Mouse (Mus musculus) liver, adult 2 months (tissue): ENCODE data around the gene Akap8l.

Source experiments
- CTCF ChIP-seq: fragments of 200-500 bp; IDR thresholded peaks from 2 replicates; pipeline ENCODE4 v1.5.1; 2011; ENCODE audit warnings: low read depth, low read length, control low read depth
- POLR2A ChIP-seq: fragments of 200-500 bp; IDR thresholded peaks from 2 replicates; pipeline ENCODE4 v1.6.1; 2011; ENCODE audit warnings: low read length, control low read depth; ENCODE audit not compliant: insufficient read depth; ENCODE audit errors: extremely low read depth

DNA sequence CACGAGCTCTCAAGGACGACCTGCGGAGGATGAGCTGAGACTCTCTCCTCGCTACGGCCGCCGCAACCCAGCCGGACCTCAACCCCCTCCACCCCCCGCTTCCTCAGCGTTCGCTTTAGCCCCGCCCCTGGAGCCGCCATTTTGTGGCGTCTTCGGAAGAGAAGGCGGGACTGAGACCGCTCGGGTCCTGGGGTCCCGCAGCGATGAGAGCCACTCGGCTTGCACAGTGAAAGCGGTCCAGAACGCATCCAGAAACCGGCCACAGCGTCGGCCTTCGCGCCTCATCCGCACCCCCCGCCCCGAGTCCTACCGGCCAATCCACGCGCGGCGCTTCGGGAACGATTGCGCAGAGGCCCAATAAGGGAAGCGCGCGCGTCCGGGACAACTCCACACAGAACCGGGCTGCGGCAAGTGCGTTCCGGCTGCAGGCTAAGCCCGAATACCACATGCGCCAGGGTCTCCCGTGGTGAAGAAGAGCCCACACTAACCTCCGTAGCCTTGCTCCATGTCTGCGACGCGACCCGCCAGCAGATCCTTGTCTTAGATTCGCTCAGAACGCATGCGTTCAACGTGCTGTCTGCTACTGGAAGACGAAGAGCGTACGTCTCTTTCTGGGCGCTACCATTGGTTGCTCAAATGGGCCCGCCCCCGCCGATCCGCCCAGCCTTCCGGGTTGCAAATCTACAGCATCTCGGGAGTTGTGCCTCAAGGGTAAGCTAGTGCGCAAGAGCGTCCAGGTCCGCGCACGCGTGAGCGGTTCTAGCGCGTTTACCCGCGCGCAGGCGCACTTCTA is 29.6 kb downstream of the Akap8l start, which contains the start of gene Akap8:
- TF ChIP-seq POLR2A (peak; percentile 75), CTCF (no peak)
